Mouse (Mus musculus) forebrain, postnatal 0 days (tissue): Measurements from ENCODE around the gene Gm10644. TPM values are rescaled to one million over a fixed set of nuclear protein-coding genes. Genes with fewer than 3 reads are reported as not detected.
A peak's percentile ranks its signal among the peaks of the same experiment; 100 is the strongest.

Experiments
- ATAC-seq: fragments of 200-750 bp; cut with Nextera tagmentation; 2 replicates; pipeline ENCODE4 v1.8.0; 2017; ENCODE audit warnings: mild to moderate bottlenecking, moderate library complexity
- DNase-seq: peaks from one replicate; pipeline ENCODE4 v3.0.0-alpha.2; 2015
- H3K27ac ChIP-seq: fragments of 300-500 bp; sonication (generic); 2 replicates; pipeline ENCODE4 v1.5.1; 2014; ENCODE audit warnings: low read depth, mild to moderate bottlenecking, antibody characterized with exemption, low read length, moderate library complexity, mixed read lengths
- H3K27me3 ChIP-seq: fragments of 300-500 bp; sonication (generic); 2 replicates; pipeline ENCODE4 v1.6.1; 2014; ENCODE audit warnings: mild to moderate bottlenecking, low read length, mixed read lengths; ENCODE audit not compliant: insufficient read depth
- H3K36me3 ChIP-seq: fragments of 300-500 bp; sonication (generic); 2 replicates; pipeline ENCODE4 v1.6.1; 2014; ENCODE audit warnings: mild to moderate bottlenecking, moderate library complexity; ENCODE audit not compliant: insufficient read depth
- H3K4me1 ChIP-seq: fragments of 300-500 bp; sonication (generic); 2 replicates; pipeline ENCODE4 v1.6.1; 2014; ENCODE audit warnings: antibody characterized with exemption; ENCODE audit not compliant: insufficient read depth
- H3K4me2 ChIP-seq: fragments of 300-500 bp; sonication (generic); 2 replicates; pipeline ENCODE4 v1.6.1; 2014; ENCODE audit warnings: low read depth, mild to moderate bottlenecking, moderate library complexity
- H3K4me3 ChIP-seq: fragments of 300-500 bp; sonication (generic); 2 replicates; pipeline ENCODE4 v1.5.1; 2014; ENCODE audit warnings: low read depth, low read length, mixed read lengths
- H3K9ac ChIP-seq: fragments of 300-500 bp; sonication (generic); 2 replicates; pipeline ENCODE4 v1.6.1; 2014; ENCODE audit warnings: mild to moderate bottlenecking
- H3K9me3 ChIP-seq: fragments of 300-500 bp; sonication (generic); 2 replicates; pipeline ENCODE4 v1.6.1; 2016; ENCODE audit warnings: low read length
- CTCF ChIP-seq: sonication (generic); IDR thresholded peaks from 2 replicates; pipeline ENCODE4 v1.5.1; 2016; ENCODE audit warnings: antibody characterized with exemption, control low read depth, low read depth
- WGBS: fragments of 180-500 bp; shearing (Covaris S2); extraction: QIAGEN DNeasy Blood & Tissue Kit; methylation state at CpG from one replicate; pipeline ENCODE4 v1.1.7; 2014; 5-methylcytosine and 5-hydroxymethylcytosine counted together
- polyA plus RNA-seq: library from polyadenylated mRNA; unstranded; fragments of >200 nt; fragmentation: Nextera tagmentation; extraction: Ambion mirVana; gene quantifications from 2 replicates; pipeline ENCODE4 v1.2.1, GENCODE M21; 2015
- total RNA-seq: library from RNA; depleted of rRNA; stranded (reverse); fragments of >200 nt; gene quantifications from 2 replicates; pipeline ENCODE4 v1.2.3, GENCODE M21; 2014

Gene Gm10644
- total and polyA plus RNA-seq, 2 experiments from 2014 or later: 0.14 to 0.40 TPM

DNA sequence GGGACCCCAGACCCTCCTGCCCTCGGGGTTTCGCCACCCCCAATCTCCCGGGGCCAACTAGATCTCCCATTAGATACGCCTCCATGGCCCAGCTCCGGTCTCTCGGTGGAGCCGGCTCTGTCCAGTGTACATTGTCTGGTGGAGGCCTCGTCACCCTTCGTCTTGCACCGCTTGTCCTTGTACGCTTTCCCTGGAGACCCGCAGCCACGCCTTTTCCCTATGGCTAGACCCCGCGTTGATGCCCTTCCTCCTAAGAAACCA, 883 bp upstream of the Gm10644 start:
- Histone ChIP-seq H3K36me3 (no peaks in the 10 kb centered on the region), H3K4me1 (no peaks in the 10 kb centered on the region), H3K4me3 (peak overlapping the region; percentile 51), H3K9me3 (no peaks in the 10 kb centered on the region), H3K27me3 (no peaks in the 10 kb centered on the region), H3K27ac (no peak overlapping the region), H3K4me2 (peak overlapping the region; percentile 86), H3K9ac (no peak overlapping the region)
- no peak for TF ChIP-seq CTCF
- under 1% methylated on average over 15 of the region's 15 CpGs for whole genome bisulfite sequencing
- no peak for ATAC-seq
- no peak for DNase-seq

DNA sequence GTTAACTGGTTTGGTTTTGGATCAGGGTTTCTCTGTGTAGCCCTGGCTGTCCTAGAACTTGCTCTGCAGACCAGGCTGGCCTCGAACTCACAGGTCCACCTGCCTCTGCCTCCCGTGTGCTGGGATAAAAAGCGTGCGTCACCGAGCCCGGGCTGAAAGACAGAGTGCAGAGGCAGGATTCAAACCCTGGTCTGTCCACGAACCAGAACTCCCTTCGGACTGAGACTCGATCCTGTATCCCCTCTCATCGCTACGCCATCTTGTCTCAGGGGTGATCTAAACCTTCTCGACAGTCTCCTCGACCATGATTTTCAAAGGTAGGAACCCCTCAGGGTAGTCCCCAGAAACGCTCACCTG, 278 bp downstream of the Gm10644 start:
- Histone ChIP-seq H3K9me3 (no peaks in the 10 kb centered on the region), H3K27ac (0 out of 2 replicates have a peak overlapping the region, but pooled peaks have one; percentile 21), H3K36me3 (no peaks in the 10 kb centered on the region), H3K4me3 (peak overlapping the region; percentile 51), H3K4me1 (no peaks in the 10 kb centered on the region), H3K4me2 (peak overlapping the region; percentile 59), H3K27me3 (no peaks in the 10 kb centered on the region), H3K9ac (peak overlapping the region; percentile 41)
- no peak for TF ChIP-seq CTCF
- no peak for DNase-seq
- WGBS: under 1% methylated on average over 14 of the region's 14 CpGs
- ATAC-seq: no peak; the same call in 1 of the 2 replicates

DNA sequence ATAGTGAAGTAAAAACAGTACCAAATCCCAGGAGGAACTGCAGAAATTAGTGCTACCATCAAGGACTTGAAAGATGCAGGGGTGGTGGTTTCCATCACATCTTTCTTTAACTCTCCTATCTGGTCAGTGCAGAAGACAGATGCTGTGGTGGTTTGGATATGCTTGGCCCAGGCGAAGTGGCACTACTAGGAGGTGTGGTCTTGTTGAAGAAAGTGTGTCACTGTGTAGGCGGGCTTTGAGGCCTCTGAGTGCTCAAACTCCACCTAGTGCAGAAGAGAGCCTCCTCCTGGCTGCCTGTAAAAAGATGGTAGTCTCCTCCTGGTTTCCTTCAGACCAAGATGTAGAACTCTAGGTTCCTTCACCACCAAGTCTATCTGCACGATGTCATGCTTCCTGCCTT, 9.5 kb downstream of the Gm10644 start:
- Histone ChIP-seq H3K4me3 (no peak overlapping the region), H3K36me3 (no peaks in the 10 kb centered on the region), H3K27me3 (no peaks in the 10 kb centered on the region), H3K27ac (no peak overlapping the region), H3K9me3 (no peaks in the 10 kb centered on the region), H3K4me1 (no peaks in the 10 kb centered on the region), H3K4me2 (no peak overlapping the region), H3K9ac (no peak overlapping the region)
- no peak for TF ChIP-seq CTCF
- 72% methylated on average over 3 of the region's 3 CpGs for WGBS
- no peak for DNase-seq
- no peak for ATAC-seq

DNA sequence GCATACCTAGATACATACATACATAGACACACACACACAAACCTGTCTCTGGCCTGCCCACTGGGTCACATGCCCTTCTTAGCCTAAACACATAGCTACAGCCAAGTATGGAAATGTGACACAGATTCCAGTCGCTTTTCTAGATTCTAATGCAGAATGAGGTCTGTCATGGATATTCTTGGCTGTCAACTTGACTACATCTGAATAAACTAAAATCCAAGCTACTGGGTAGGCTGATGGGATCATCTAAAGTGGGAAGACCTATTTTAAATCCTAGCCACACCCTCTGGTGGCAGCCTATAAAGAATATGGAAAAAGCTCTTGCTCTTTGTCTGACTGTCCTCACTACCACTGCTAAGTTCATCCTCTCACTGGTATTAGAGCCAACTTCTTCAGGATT, 12.6 kb downstream of the Gm10644 start:
- no peak overlapping the region for H3K9ac ChIP-seq
- no peak overlapping the region for H3K4me3 ChIP-seq
- no peaks in the 10 kb centered on the region for H3K27me3 ChIP-seq
- no peak overlapping the region for H3K4me2 ChIP-seq
- DNase-seq: peak; percentile 37
- no peaks in the 10 kb centered on the region for H3K9me3 ChIP-seq
- peak; percentile 65 for ATAC-seq
- WGBS: 44% methylated on average over 1 of the region's 1 CpGs
- H3K4me1 ChIP-seq: no peaks in the 10 kb centered on the region
- no peak overlapping the region for H3K27ac ChIP-seq
- H3K36me3 ChIP-seq: peaks cover 23% of the 10 kb centered on the region
- TF ChIP-seq CTCF: 0 out of 2 replicates have a peak, but pooled peaks have one; percentile 2

DNA sequence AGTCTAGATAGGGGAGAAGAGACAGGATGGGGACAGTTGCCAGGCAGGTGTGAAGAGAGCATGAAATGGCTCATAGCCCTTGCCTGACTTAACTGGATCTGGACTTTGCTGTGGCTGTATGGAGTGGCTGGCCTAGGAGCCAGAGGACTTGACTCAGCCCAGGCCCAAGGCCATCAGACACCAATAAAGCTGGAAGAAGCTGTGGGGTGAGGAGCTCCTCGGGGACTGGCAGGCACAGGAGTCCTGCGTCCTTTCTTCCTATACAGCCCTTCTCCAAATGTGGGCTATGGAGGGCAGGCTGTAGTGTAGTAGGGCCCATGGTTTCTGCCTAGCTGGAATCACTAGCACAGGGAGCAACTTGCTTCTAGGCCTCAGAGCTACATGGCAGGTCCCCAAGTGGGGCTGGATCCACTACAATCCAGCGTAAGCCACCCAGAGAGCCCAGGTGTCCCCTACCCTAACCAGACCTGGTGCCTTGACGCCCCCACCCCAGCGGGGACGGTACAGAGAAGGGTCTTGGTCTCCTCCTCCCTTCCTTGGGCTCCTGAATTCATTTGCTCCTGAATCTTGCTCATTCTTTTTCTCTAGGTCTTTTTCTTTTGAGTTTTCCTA, 13.8 kb downstream of the Gm10644 start:
- Histone ChIP-seq H3K36me3 (peaks cover 36% of the 10 kb centered on the region), H3K4me2 (no peak overlapping the region), H3K9ac (no peak overlapping the region), H3K4me3 (no peak overlapping the region), H3K27me3 (no peaks in the 10 kb centered on the region), H3K27ac (no peak overlapping the region), H3K9me3 (no peaks in the 10 kb centered on the region), H3K4me1 (no peaks in the 10 kb centered on the region)
- DNase-seq (no peak), ATAC-seq (no peak)
- TF ChIP-seq CTCF: no peak
- 83% methylated on average over 6 of the region's 6 CpGs for WGBS

DNA sequence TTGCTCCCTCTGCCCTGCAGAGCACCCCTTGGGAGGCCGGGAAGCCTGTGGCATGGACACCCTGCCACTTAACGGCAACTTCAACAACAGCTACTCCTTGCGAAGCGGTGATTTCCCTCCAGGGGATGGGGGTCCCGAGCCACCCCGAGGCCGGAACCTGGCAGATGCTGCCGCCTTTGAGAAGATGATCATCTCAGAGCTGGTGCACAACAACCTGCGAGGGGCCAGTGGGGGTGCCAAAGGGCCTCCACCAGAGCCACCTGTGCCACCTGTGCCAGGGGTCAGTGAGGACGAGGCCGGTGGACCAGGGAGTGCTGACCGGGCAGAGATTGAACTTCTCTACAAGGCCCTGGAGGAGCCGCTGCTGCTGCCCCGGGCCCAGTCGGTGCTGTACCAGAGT, 16.7 kb downstream of the Gm10644 start:
- Histone ChIP-seq H3K27ac (no peak overlapping the region), H3K4me2 (no peak overlapping the region), H3K4me1 (no peaks in the 10 kb centered on the region), H3K36me3 (peaks cover 64% of the 10 kb centered on the region), H3K9me3 (no peaks in the 10 kb centered on the region), H3K4me3 (no peak overlapping the region), H3K27me3 (no peaks in the 10 kb centered on the region), H3K9ac (no peak overlapping the region)
- WGBS: 93% methylated on average over 15 of the region's 15 CpGs
- ATAC-seq: no peak
- no peak for DNase-seq
- TF ChIP-seq CTCF: no peak

DNA sequence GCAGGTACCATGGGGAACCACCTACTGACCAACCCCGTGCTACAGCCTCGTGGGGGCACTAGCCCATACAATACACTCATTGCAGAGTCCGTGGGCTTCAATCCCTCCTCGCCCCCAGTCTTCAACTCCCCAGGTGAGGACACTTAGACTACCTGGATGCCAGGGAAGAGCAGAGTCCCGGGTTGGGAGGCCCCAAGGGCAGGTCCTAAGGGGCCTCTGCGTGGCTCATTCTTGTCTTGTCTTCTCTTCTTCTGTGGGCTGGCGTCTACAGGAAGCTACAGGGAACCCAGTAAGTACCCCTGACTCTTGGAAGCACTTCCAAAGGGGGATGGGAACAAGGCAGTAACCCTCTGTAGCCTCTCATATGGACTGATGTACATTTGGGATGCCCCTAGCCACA, 17.4 kb downstream of the Gm10644 start:
- peaks cover 71% of the 10 kb centered on the region for H3K36me3 ChIP-seq
- TF ChIP-seq CTCF: no peak
- H3K9me3 ChIP-seq: no peaks in the 10 kb centered on the region
- H3K4me1 ChIP-seq: no peaks in the 10 kb centered on the region
- H3K4me3 ChIP-seq: no peak overlapping the region
- H3K9ac ChIP-seq: no peak overlapping the region
- no peak for ATAC-seq
- no peaks in the 10 kb centered on the region for H3K27me3 ChIP-seq
- no peak overlapping the region for H3K27ac ChIP-seq
- WGBS: 92% methylated on average over 7 of the region's 7 CpGs
- no peak for DNase-seq
- H3K4me2 ChIP-seq: no peak overlapping the region
